11 mouse cellular contexts compared by ENCODE assay signal in the genomic region with DNA sequence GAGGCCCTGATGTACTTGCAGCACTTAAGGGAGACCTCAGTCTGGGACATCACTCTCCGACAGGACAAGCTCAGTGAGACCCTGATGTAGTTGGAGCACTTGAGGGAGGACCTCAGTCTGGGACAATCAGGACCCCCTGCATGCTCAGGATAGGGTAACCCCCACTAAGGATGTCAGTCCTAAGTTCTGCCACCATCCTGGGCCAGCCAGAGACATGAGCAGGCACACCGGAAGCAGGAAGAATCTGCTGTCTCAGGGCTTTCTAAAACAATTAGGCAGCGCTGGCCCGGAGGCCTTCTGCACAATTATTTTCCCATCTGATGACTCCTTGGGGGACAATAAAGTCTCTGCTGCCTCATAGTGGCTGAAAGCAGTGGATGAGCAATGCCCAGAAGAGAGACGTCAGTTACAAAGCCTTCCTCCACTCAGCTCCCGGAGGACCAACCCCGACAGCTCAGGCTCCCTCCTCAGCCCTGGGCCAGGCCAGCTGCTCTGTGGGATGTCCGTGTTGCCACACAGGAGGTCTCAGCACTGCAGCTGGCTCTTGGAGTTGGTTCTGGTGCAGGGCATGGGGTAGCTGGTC. TPM values are rescaled to one million over a fixed set of nuclear protein-coding genes. Genes with fewer than 3 reads are reported as not detected.
DNase-seq lines count a peak whose midpoint lies in the region; ATAC-seq and TF ChIP-seq lines count a peak whose summit lies in the region.
"Had no signal": no experiment of that assay in that cellular context is flagged by ENCODE, and none has a peak within 500 bp of the region (broad histone marks: within the 10 kb centered on the region; RNA-seq: fewer than 3 reads in every experiment).

No protein-coding gene starts in this region.

- peaks cover 24% of the 10 kb centered on the region for H3K4me1 ChIP-seq in hindbrain, embryonic 12.5 days
- peaks cover 20% of the 10 kb centered on the region; the same call in 1 of the 2 replicates for H3K4me1 ChIP-seq in neural tube, embryonic 12.5 days

- no peak overlapping the region for H3K27ac ChIP-seq in layer of hippocampus, adult 2 months
- H3K27ac ChIP-seq in hindbrain, embryonic 12.5 days: 0 out of 2 replicates have a peak overlapping the region, but pooled peaks have one; percentile 30
- no peak overlapping the region for H3K27ac ChIP-seq in neural tube, embryonic 12.5 days

- 26% methylated on average over 8 of the region's 8 CpGs for WGBS in hindbrain, embryonic 12.5 days
- WGBS in neural tube, embryonic 12.5 days: 24% methylated on average over 8 of the region's 8 CpGs

- no peak overlapping the region for H3K4me3 ChIP-seq in layer of hippocampus, adult 2 months
- no peak overlapping the region for H3K4me3 ChIP-seq in hindbrain, embryonic 12.5 days
- no peak overlapping the region for H3K4me3 ChIP-seq in neural tube, embryonic 12.5 days

- H3K36me3 ChIP-seq in hindbrain, embryonic 12.5 days: no peaks in the 10 kb centered on the region
- no peaks in the 10 kb centered on the region for H3K36me3 ChIP-seq in neural tube, embryonic 12.5 days

- H3K9ac ChIP-seq in hindbrain, embryonic 12.5 days: 0 out of 2 replicates have a peak overlapping the region, but pooled peaks have one; percentile 20
- H3K9ac ChIP-seq in neural tube, embryonic 12.5 days: no peak overlapping the region

- peaks cover 7% of the 10 kb centered on the region; the same call in 1 of the 2 replicates for H3K27me3 ChIP-seq in hindbrain, embryonic 12.5 days
- H3K27me3 ChIP-seq in neural tube, embryonic 12.5 days (replicated peaks): no peaks in the 10 kb centered on the region; the same call in none of the 2 replicates

- H3K4me2 ChIP-seq in hindbrain, embryonic 12.5 days (replicated peaks): no peak overlapping the region
- H3K4me2 ChIP-seq in neural tube, embryonic 12.5 days (replicated peaks): 0 out of 2 replicates have a peak overlapping the region, but pooled peaks have one; percentile 21

- TF ChIP-seq CTCF in layer of hippocampus, adult 2 months (conservative IDR thresholded peaks at IDR 0.05): peak; percentile 60

- H3K9me3 ChIP-seq in hindbrain, embryonic 12.5 days (replicated peaks): no peaks in the 10 kb centered on the region
- H3K9me3 ChIP-seq in neural tube, embryonic 12.5 days: no peaks in the 10 kb centered on the region

- peak; percentile 56 for DNase-seq in cerebellum, adult 9-11 months
- DNase-seq in cerebellum, postnatal 36 days: no peak
- no peak for DNase-seq in layer of hippocampus, adult 2 months (ENCODE audit: low spot score in 2 of 2)
- DNase-seq in layer of hippocampus, adult 11-12 months (ENCODE audit: low spot score): no peak
- no peak for DNase-seq in thymus, postnatal 25 days
- no peak for DNase-seq in testis, postnatal 10 days (ENCODE audit: low spot score)

- ATAC-seq in hindbrain, embryonic 12.5 days (ENCODE audit: low FRiP score): peak; percentile 56; the same call in 1 of the 2 replicates
- ATAC-seq in neural tube, embryonic 12.5 days (ENCODE audit: low FRiP score, low read depth): peak; percentile 75

RNA-seq across cellular contexts. Expression of gene Pank4, which starts 32.7 kb away (rescaled TPM):
- total RNA-seq in layer of hippocampus, adult 2 months (2021): 10 to 100 TPM; 41.8 to 43.0 TPM
- 42.5 and 44.5 TPM in 2 replicates for polyA plus RNA-seq in hindbrain, embryonic 12.5 days (2016; fragmentation: Nextera tagmentation; extraction: Ambion mirVana)
- polyA plus RNA-seq in neural tube, embryonic 12.5 days (2016; fragmentation: Nextera tagmentation; extraction: Ambion mirVana): 41.2 and 46.3 TPM in 2 replicates

RNA-seq across cellular contexts. Expression of gene Hes5, which starts 35.9 kb away (rescaled TPM):
- 10 to 100 TPM; 24.7 to 30.7 TPM for total RNA-seq in layer of hippocampus, adult 2 months (2021)
- 293 and 329 TPM in 2 replicates for polyA plus RNA-seq in hindbrain, embryonic 12.5 days (2016; fragmentation: Nextera tagmentation; extraction: Ambion mirVana)
- 396 and 412 TPM in 2 replicates for polyA plus RNA-seq in neural tube, embryonic 12.5 days (2016; fragmentation: Nextera tagmentation; extraction: Ambion mirVana)
- total RNA-seq: common myeloid progenitor, adult 5-6 weeks; heart, postnatal 10 days had no signal

RNA-seq across cellular contexts. Expression of gene Plch2, which starts 59.9 kb away (rescaled TPM):
- 10 to 100 TPM; 91.1 to 92.0 TPM for total RNA-seq in layer of hippocampus, adult 2 months (2021)
- polyA plus RNA-seq in hindbrain, embryonic 12.5 days (2016; fragmentation: Nextera tagmentation; extraction: Ambion mirVana): 5.0 and 5.5 TPM in 2 replicates
- polyA plus RNA-seq in neural tube, embryonic 12.5 days (2016; fragmentation: Nextera tagmentation; extraction: Ambion mirVana): 4.1 TPM in 2 replicates
- total RNA-seq: common myeloid progenitor, adult 5-6 weeks; heart, postnatal 10 days; neutrophil, adult 5-6 weeks had no signal
